Mouse (Mus musculus) hindbrain, embryonic 10.5 days (tissue): ENCODE results near the gene Tbc1d16. TPM values are rescaled to one million over a fixed set of nuclear protein-coding genes. Genes with fewer than 3 reads are reported as not detected.
A peak's percentile ranks its signal among the peaks of the same experiment; 100 is the strongest.

Experiments
- DNase-seq: peaks from one replicate; pipeline ENCODE4 v3.0.0-alpha.2; 2017; ENCODE audit warnings: low spot score
- H3K27ac ChIP-seq: fragments of 300-500 bp; sonication (generic); 2 replicates; pipeline ENCODE4 v1.5.1; 2016; ENCODE audit warnings: mild to moderate bottlenecking, moderate library complexity
- H3K27me3 ChIP-seq: fragments of 300-500 bp; sonication (generic); 2 replicates; pipeline ENCODE4 v1.6.1; 2016; ENCODE audit warnings: mild to moderate bottlenecking; ENCODE audit not compliant: poor library complexity, insufficient read depth, severe bottlenecking
- H3K36me3 ChIP-seq: fragments of 300-500 bp; sonication (generic); 2 replicates; pipeline ENCODE4 v1.6.1; 2016; ENCODE audit warnings: mild to moderate bottlenecking, moderate library complexity
- H3K4me1 ChIP-seq: fragments of 300-500 bp; sonication (generic); replicated peaks from 2 replicates; pipeline ENCODE4 v1.6.1; 2016; ENCODE audit warnings: mild to moderate bottlenecking
- H3K4me3 ChIP-seq: fragments of 300-500 bp; sonication (generic); 2 replicates; pipeline ENCODE4 v1.5.1; 2016; ENCODE audit warnings: mild to moderate bottlenecking, moderate library complexity
- H3K9me3 ChIP-seq: fragments of 300-500 bp; sonication (generic); 2 replicates; pipeline ENCODE4 v1.6.1; 2016; ENCODE audit warnings: mild to moderate bottlenecking, moderate library complexity
- WGBS: fragments of 180-500 bp; shearing (Covaris S2); methylation state at CpG from one replicate; pipeline ENCODE4 v1.1.7; 2016; 5-methylcytosine and 5-hydroxymethylcytosine counted together
- polyA plus RNA-seq: library from polyadenylated mRNA; unstranded; fragments of >200 nt; fragmentation: Nextera tagmentation; extraction: Ambion mirVana; gene quantifications from 2 replicates; pipeline ENCODE4 v1.2.1, GENCODE M21; 2016

Gene Tbc1d16
- polyA plus RNA-seq, 1 experiment from 2014 or later: 37.9 TPM

- no peaks in the 10 kb centered on the region for H3K36me3 ChIP-seq
- H3K27me3 ChIP-seq: peaks cover 61% of the 10 kb centered on the region
- 85% methylated on average over 6 of the region's 6 CpGs for WGBS
- no peaks in the 10 kb centered on the region for H3K9me3 ChIP-seq
- no peak overlapping the region for H3K27ac ChIP-seq
- no peak overlapping the region for H3K4me3 ChIP-seq
- DNase-seq: no peak
- H3K4me1 ChIP-seq: peaks cover 51% of the 10 kb centered on the region
These were observed 103.8 kb downstream of the Tbc1d16 start for GRCm38 (mm10) chr11:119124536-119124935.

GRCm38 (mm10) chr11:119123522-119124319 lies 104.6 kb downstream of the Tbc1d16 start:
- no peak for DNase-seq
- H3K36me3 ChIP-seq: no peaks in the 10 kb centered on the region
- 81% methylated on average over 5 of the region's 5 CpGs for WGBS
- no peak overlapping the region for H3K27ac ChIP-seq
- no peak overlapping the region for H3K4me3 ChIP-seq
- H3K27me3 ChIP-seq: peaks cover 61% of the 10 kb centered on the region
- no peaks in the 10 kb centered on the region for H3K9me3 ChIP-seq
- H3K4me1 ChIP-seq: peaks cover 50% of the 10 kb centered on the region

- DNase-seq: no peak
- WGBS: 82% methylated on average over 5 of the region's 5 CpGs
- Histone ChIP-seq H3K4me1 (peaks cover 47% of the 10 kb centered on the region), H3K27ac (no peak overlapping the region), H3K4me3 (no peak overlapping the region), H3K36me3 (no peaks in the 10 kb centered on the region), H3K9me3 (no peaks in the 10 kb centered on the region), H3K27me3 (peaks cover 57% of the 10 kb centered on the region)
These were observed 105.9 kb downstream of the Tbc1d16 start for GRCm38 (mm10) chr11:119122396-119122795.

GRCm38 (mm10) chr11:119118905-119119304 lies 109.4 kb downstream of the Tbc1d16 start:
- Histone ChIP-seq H3K27ac (no peak overlapping the region), H3K9me3 (no peaks in the 10 kb centered on the region), H3K4me1 (peaks cover 33% of the 10 kb centered on the region), H3K27me3 (peaks cover 54% of the 10 kb centered on the region), H3K4me3 (no peak overlapping the region), H3K36me3 (no peaks in the 10 kb centered on the region)
- WGBS: 27% methylated on average over 7 of the region's 7 CpGs
- DNase-seq: no peak

GRCm38 (mm10) chr11:119117945-119118344 lies 110.4 kb downstream of the Tbc1d16 start:
- no peak overlapping the region; the same call in 1 of the 2 replicates for H3K27ac ChIP-seq
- 52% methylated on average over 7 of the region's 7 CpGs for WGBS
- no peaks in the 10 kb centered on the region for H3K36me3 ChIP-seq
- no peak overlapping the region for H3K4me3 ChIP-seq
- DNase-seq: no peak
- H3K4me1 ChIP-seq: peaks cover 33% of the 10 kb centered on the region
- no peaks in the 10 kb centered on the region for H3K9me3 ChIP-seq
- H3K27me3 ChIP-seq: peaks cover 55% of the 10 kb centered on the region

GRCm38 (mm10) chr11:119116992-119117391 lies 111.3 kb downstream of the Tbc1d16 start:
- H3K27ac ChIP-seq: no peak overlapping the region
- peaks cover 30% of the 10 kb centered on the region for H3K4me1 ChIP-seq
- no peaks in the 10 kb centered on the region for H3K9me3 ChIP-seq
- H3K4me3 ChIP-seq: no peak overlapping the region
- no peaks in the 10 kb centered on the region for H3K36me3 ChIP-seq
- DNase-seq: no peak
- peaks cover 60% of the 10 kb centered on the region for H3K27me3 ChIP-seq
- 79% methylated on average over 4 of the region's 4 CpGs for WGBS

GRCm38 (mm10) chr11:119112721-119113120 lies 115.6 kb downstream of the Tbc1d16 start:
- H3K4me3 ChIP-seq: no peak overlapping the region
- peaks cover 22% of the 10 kb centered on the region for H3K4me1 ChIP-seq
- no peak for DNase-seq
- no peak overlapping the region; the same call in 1 of the 2 replicates for H3K27ac ChIP-seq
- H3K9me3 ChIP-seq: no peaks in the 10 kb centered on the region
- H3K36me3 ChIP-seq: no peaks in the 10 kb centered on the region
- peaks cover 52% of the 10 kb centered on the region for H3K27me3 ChIP-seq

GRCm38 (mm10) chr11:119111345-119111744 lies 117.0 kb downstream of the Tbc1d16 start:
- H3K27ac ChIP-seq: no peak overlapping the region
- H3K4me3 ChIP-seq: no peak overlapping the region
- H3K27me3 ChIP-seq: peaks cover 56% of the 10 kb centered on the region
- WGBS: 10% methylated on average over 7 of the region's 7 CpGs
- H3K9me3 ChIP-seq: no peaks in the 10 kb centered on the region
- H3K4me1 ChIP-seq: peaks cover 36% of the 10 kb centered on the region
- peak; percentile 44 for DNase-seq
- H3K36me3 ChIP-seq: no peaks in the 10 kb centered on the region

- Histone ChIP-seq H3K27me3 (peaks cover 52% of the 10 kb centered on the region), H3K36me3 (no peaks in the 10 kb centered on the region), H3K27ac (no peak overlapping the region), H3K9me3 (no peaks in the 10 kb centered on the region), H3K4me3 (no peak overlapping the region), H3K4me1 (peaks cover 36% of the 10 kb centered on the region)
- 78% methylated on average over 9 of the region's 9 CpGs for WGBS
- no peak for DNase-seq
These were observed 118.8 kb downstream of the Tbc1d16 start for GRCm38 (mm10) chr11:119109415-119110071.

GRCm38 (mm10) chr11:119108573-119109263 lies 119.6 kb downstream of the Tbc1d16 start:
- Histone ChIP-seq H3K4me1 (peaks cover 38% of the 10 kb centered on the region), H3K36me3 (no peaks in the 10 kb centered on the region), H3K4me3 (no peak overlapping the region), H3K27me3 (peaks cover 48% of the 10 kb centered on the region), H3K27ac (no peak overlapping the region), H3K9me3 (no peaks in the 10 kb centered on the region)
- WGBS: 80% methylated on average over 10 of the region's 10 CpGs
- DNase-seq: no peak

- H3K4me1 ChIP-seq: peaks cover 34% of the 10 kb centered on the region
- 65% methylated on average over 6 of the region's 6 CpGs for WGBS
- DNase-seq: no peak
- 0 out of 2 replicates have a peak overlapping the region, but pooled peaks have one; percentile 36 for H3K27ac ChIP-seq
- H3K27me3 ChIP-seq: peaks cover 31% of the 10 kb centered on the region
- no peak overlapping the region for H3K4me3 ChIP-seq
- no peaks in the 10 kb centered on the region for H3K9me3 ChIP-seq
- H3K36me3 ChIP-seq: no peaks in the 10 kb centered on the region
These were observed 122.0 kb downstream of the Tbc1d16 start for GRCm38 (mm10) chr11:119106289-119106688.

GRCm38 (mm10) chr11:119105748-119106147 lies 122.6 kb downstream of the Tbc1d16 start:
- Histone ChIP-seq H3K9me3 (no peaks in the 10 kb centered on the region), H3K4me3 (no peak overlapping the region), H3K27me3 (peaks cover 34% of the 10 kb centered on the region), H3K36me3 (no peaks in the 10 kb centered on the region), H3K4me1 (peaks cover 31% of the 10 kb centered on the region), H3K27ac (peak overlapping the region; percentile 68)
- WGBS: 56% methylated on average over 8 of the region's 8 CpGs
- no peak for DNase-seq
